Mouse (Mus musculus) G1E-ER4 (cell line): ENCODE data around the gene Hspa1l. TPM values are rescaled to one million over a fixed set of nuclear protein-coding genes. Genes with fewer than 3 reads are reported as not detected.
"Not testable (repeated sequence)": the region's sequence is repeated elsewhere in the genome, so short reads cannot be mapped to it uniquely, and the experiment has no call there.

Source experiments
- GATA1 ChIP-seq: IDR thresholded peaks from one replicate; pipeline ENCODE4 v1.8.0; 2012; ENCODE audit warnings: low read length, inconsistent platforms
- polyA plus RNA-seq: library from polyadenylated mRNA; stranded (reverse); fragments of >175 nt; gene quantifications from 2 replicates; pipeline ENCODE4 v1.2.3, GENCODE M21; 2012

Hspa1l gene
- polyA plus RNA-seq, 1 experiment, result 0.02 TPM

DNA sequence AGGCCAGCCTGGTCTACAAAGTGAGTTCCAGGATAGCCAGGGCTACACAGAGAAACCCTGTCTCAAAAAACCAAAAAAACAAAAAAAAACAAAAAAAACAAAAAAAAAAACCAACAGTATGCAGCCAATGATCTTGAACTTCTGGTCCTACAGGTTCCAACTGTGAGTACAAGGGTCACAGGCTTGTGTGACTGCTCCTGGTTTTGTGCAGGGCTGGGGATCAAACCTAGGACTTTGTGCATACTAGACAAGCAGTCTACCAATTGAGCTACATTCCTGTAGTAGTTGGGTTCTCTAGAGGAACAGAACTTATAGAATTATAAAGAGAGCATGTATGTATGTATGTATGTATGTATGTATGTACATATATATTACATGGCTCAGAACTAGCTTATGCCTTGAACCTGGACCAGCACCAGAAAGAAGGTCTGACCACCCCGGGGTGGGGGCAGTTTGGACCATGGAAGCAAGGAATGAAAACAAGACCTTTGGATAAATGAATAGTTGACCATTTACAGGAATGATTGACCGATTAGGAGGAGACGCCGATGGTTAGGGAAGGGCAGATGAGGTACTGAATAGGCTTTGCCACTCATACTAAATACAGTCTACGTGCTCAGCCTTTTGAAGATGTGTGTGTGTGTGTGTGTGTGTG is 25.9 kb upstream of the Hspa1l start:
- TF ChIP-seq GATA1, result no peak

DNA sequence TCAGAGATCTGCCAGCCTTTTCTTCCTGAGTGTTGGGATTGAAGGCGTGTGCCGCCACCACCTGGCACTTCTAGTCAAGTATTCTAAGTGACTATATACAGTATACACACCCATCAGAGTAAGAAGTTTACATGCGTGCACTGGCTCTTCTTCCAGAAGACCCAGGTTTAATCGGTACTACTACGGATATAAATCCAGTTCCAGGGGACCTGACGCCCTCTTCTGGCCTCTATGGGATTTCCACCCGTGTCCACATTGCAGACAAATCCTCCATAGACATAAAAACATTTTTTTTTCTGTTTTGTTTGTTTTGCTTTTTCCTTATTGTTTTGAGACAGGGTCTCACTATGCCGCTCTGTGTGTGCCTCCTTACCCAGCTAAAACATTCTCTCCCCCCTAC is 24.9 kb upstream of the Hspa1l start:
- TF ChIP-seq GATA1, result no peak

DNA sequence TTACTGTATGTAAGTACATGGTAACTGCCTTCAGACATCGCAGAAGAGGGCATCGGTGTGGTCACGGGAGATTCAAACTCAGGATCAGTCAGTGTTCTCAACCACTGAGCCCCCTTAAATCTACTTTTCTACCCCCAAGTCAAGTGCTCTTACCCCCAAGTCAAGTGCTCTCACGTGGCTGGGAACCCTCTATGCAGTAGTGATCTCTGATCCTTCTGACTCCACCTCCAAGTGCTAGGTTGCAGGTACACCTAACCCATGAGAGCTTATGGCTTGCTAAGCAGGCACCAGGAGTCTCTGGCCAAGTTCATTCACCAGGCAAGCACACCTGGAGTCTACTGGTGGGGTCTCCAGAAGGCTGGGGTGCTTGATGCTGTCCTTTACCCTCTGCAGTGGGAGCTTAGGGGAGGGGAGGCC is 22.9 kb upstream of the Hspa1l start:
- no peak for TF ChIP-seq GATA1

DNA sequence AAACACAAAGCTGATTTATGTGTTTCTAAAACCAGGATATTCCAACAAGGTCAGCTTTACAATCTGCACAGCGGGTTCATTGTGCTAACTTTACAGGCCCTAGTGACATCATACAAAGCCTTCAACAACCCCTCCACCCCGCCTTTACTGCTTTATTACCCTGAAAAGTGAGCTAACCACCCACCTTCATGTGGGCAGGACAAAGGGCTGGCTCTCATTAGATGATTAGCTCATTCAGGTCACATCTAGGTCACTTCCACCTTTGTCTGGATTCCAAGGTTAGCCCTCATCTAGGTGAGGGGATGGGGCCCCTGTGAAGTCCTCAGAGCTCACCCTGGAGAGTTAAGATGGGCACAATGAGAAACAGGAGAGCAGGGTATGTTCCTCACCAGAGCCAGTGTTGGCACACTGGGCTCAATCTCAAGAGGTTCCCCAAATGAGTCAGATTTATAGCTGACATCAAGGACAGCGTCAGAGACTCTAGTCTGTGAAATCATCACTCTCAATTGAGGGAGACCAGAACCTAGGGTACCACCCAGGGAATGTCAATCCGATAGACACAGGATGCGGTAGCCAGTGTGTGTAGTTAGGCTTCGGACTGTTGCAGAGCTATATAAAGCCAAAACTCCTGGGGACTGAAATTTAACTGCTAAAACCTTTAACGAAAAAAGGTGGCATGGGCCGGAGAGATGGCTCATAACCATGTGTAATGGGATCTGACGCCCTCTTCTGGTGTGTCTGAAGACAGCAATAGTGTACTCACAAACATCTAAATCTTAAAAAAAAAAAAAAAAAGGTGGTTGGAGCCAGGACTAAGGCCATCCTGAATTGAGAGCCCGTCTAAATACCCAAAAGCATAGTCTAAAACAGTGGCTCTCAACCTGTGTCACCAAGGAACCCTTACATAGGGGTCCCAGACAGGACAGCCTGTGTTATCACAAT is 21.7 kb upstream of the Hspa1l start:
- no peak for TF ChIP-seq GATA1

DNA sequence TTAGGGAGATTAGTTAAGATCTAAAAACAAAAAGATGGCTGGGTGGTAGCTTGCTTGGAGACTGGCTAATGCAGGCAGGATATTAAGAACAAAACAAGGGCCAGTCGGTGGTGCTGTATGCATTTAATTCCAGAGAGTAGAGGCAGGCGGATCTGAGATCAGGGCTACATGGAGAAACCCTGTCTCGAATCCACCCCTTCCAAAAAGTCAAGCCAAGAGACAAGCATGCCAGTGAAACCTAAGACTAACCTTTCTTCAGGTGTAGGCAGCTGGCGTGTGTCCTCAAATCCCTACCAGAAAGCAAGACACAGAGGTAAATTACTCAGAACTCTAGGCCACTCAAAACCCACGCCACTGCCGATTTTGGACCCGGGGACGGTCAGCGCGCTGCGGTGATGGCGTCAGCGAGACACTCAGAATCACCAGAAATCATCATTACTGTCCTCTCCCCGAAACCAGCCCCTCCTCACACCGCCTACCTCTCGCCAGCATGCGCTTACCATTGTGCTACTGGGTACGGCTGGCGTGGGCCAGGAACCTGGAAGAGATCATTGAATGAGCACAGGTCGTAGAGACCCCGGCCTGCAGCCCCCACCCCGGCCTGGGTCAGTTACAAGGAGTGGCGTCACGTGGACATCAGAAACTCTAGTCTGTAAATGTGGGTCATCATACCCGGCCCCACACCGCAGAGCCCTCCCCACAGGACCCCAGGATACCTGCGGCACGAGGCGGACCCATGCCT is 20.7 kb upstream of the Hspa1l start:
- TF ChIP-seq GATA1, result no peak

DNA sequence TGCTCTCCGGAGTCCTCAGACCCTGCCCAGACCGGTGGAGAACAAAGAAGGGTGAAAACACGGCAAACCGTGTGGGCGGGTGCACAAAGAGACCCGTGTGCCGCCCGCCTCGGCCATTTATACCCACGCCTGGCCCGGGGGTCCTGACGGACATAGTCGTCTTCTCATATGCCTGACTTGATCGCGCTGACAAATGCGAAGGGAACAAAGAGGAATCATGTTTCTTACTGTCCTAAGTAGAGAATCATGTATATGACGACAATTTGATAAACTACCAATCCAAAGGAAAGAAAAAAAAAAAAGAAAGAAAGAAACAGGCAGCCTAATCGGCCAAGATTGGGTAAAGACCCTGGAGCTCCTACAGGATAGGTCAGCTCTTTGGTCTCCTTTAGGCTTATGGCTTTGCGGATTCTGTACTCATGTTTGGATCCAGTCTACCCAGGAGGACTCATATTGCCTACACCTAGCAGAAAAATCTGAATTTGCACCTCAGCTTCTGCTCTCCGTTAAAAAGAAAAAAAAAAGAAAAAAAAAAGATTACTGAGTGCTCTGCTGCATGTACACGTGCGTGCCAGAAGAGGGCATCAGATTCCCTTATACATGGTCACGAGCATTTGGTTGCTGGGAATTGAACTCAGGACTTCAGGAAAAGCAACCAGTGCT is 20.0 kb upstream of the Hspa1l start:
- TF ChIP-seq GATA1, result no peak

DNA sequence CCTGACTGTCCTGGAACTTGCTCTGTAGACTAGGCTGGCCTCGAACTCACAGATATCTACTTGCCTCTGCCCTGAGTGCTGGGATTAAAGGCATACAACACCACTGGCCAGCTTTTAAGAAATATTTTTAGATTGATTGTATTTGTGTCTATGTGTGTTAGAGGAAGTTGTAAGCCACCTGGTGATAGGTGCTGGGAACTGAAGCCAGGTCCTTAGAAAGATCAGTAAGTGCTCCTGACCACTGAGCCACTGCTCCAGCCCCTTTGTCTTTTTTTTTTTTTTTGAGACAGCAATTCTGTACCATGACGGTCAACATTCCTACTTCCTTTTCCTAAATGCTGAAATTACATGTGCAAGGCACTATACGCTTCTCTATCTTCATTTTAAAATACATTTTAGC is 19.2 kb upstream of the Hspa1l start:
- no peak for TF ChIP-seq GATA1

DNA sequence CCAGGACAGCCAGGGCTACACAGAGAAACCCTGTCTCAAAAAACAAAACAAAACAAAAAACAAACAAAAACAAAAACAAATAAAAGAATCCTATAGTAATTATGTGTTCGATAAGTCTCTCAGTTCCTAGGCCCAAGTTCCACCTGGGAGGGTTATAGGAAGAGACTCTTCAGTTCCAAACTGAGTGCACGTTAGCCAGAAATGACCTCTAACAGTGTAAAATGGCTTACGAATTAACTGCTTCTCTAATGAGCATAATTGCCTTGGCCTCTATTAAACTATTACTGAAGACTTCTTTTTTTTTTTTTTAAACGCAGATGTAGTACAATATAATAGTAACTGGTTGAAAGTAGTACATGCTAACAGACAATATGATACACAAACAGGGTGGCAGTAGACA is 18.6 kb upstream of the Hspa1l start:
- no peak for TF ChIP-seq GATA1

DNA sequence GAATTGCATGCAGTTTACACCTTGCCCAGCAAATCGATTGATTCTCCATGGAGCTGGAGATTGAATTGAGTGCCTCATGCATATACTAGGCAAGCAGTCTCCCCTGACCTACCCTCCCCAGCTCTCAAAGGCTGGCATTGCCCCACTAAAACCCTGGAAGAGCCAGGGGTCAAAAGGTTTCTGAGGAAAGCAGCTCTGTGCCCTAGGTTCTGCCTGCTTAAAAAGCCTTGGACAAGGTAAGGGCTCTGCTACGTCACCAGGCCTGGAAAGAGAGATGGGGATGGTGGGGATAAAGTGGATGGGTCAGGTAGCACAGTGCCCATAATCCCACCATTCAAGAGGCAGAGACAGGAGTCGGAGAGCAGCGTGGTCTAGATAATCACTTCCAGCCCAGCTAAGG is 17.7 kb upstream of the Hspa1l start:
- TF ChIP-seq GATA1, result no peak

DNA sequence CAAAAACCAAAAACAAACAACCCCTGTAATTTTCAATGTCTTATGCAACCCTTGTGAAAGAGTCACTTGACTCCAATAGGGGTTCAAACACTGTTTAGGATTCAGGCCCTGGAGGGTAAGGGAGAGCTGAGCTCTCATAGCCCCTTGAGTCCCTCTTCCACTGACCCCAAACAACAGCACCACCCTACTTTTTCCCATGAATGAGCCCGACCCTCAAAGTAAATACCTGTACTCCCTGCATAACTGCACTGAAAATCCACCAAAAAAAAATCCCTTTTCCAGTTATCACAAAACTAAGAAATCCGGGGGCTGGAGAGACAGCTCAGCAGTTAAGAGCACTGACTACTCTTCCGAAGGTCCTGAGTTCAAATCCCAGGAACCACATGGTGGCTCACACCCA is 16.6 kb upstream of the Hspa1l start:
- TF ChIP-seq GATA1, result no peak

DNA sequence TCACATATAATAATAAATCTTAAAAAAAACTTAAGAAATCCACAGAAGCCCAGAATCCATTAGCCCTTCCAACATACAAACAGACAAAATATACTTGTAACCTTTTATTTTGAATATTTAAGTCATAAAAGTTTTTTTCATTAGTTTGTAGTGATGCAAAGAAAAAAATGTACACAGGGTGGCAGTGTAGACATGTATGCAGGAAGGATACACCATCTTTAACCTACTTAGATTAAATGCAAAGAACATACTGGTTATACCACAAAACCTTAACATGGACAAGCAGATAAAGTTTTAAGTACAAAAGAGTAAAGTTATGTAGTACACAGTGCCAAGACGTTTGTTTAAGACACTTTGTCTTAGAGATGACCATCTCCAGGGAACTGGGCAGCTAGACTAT is 16.2 kb upstream of the Hspa1l start:
- TF ChIP-seq GATA1, result no peak

DNA sequence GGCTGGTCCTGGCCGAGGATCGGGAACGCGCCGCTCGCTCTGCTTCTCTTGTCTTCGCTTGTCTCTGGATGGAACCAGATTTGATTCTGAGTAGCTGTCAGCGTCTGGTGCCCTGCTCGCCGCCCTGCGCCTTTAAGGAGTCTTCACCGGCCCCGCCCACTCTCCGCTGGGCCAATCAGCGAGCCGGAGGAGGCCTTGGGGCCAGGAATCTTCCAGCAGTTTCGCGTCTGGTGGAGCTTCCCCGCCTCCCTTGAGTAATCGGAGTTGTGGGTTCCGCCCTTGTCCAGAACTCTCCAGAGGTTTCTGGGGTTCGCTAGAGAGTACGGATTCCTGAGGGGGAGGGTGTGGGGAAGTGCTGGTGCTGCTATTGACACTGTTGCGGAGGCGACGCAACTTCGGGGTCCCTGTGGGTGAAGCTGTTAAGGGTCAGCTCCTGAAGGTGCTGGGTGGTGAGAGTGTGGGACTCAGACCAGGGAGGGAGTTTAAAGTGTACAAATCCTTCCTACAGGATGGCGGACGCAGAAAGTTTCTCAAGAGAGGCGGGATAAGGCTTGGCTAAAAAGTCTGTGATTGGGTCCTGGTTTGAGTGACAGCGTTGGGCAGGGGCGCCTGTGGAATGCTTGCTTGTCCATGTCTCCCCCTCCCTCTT is 13.2 kb upstream of the Hspa1l start, which contains the start of gene Hspa1b:
Hspa1b (minus strand) TSS at position 109 of the 649 bp plus-strand sequence.
- not testable (repeated sequence) for TF ChIP-seq GATA1

DNA sequence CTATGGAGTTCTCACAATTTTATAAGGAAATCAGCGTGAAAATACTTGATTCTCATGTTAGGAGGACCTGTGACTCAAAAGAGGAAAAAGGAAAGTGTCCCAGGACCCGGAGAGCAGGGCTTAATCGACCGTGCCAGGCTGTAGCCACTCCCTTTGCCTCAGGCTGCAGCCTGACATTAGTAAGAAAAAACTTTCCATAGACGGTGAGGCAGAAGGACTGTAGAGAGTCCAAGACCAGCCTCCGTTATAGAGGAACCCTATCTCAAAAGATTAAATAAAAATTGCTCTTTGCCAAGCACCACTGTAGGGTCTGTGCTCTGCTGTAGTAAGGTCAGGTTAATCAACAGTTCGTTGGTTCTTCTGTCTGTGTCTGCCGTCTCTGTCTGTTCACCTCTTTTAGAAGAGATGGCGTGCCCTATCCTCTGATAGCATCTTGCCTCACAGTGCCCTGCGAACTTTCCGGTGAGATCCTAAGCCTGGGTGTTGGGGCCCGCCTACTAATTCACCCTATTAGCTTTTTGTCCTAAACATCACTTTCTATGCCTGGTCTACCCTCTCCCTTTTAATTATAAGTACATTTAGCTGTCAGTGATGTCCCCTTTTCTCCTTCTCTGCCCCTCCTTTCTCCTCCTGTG is 12.5 kb upstream of the Hspa1l start:
- no peak for TF ChIP-seq GATA1

DNA sequence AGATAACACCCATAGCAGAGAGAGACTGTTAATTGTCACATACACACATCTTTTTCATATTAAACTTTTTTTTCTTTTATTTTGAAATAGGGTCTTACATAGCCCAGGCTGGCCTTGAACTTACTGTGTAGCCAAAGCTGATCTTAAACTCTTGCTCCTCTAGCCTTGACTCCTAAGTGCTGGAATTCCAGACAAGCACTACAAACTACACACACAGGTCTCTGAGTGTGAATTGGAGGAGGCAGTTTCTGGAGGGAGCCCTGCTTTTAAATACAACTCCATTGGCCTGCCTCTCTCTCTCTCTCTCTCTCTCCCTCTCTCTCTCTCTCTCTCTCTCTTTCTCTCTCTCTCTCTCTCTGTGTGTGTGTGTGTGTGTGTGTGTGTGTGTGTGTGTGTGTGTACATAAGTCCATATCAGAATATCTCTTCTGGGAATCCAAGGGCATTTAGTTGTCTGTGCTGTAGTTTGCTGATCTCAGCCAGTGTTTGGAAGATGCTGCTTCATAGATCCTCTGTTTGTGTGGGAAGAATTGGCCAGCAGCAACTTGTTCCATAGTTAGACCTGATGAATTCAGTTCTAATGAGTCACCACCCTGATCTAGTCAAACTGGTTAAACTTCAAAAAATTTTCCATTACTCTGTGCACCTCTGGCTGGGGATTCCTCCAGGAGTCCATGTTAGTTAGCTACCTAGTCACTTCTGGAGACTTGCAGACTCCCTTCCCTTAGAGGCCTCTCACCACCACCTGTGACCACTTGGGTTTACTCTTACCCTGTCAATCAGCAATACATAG is 11.6 kb upstream of the Hspa1l start:
- no peak for TF ChIP-seq GATA1

DNA sequence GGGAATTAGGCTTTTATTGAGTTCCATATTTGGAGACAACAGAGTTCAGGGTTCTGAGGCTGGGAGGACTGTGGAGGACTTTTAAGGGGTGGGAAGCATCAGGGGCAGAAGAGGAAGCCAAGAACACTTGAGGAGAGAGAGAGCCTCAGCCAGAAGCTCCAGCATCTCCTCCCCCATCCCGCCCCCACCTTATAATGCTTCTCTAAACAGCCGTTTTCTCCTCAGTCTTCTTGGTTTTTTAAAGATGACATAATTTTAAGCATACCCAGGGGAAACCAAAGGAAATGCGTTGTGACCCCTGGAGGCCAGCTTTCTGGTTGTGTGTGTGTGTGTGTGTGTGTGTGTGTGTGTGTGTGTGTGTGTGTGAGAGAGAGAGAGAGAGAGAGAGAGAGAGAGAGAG is 10.4 kb upstream of the Hspa1l start:
- no peak for TF ChIP-seq GATA1
